Mouse (Mus musculus) common myeloid progenitor, adult 5-6 weeks (primary cell): ENCODE data around the gene Dot1l. TPM values are rescaled to one million over a fixed set of nuclear protein-coding genes. Genes with fewer than 3 reads are reported as not detected.

ENCODE experiments used
- ATAC-seq: replicated peaks from 2 replicates; pipeline ENCODE4 v1.8.0; 2016; ENCODE audit warnings: low read depth, mild to moderate bottlenecking, moderate TSS enrichment, inconsistent platforms; ENCODE audit not compliant: poor library complexity, severe bottlenecking
- total RNA-seq: library from RNA; stranded (forward); fragments of 200-1000, 187-1606 nt; gene quantifications from 2 replicates; pipeline ENCODE4 v1.2.3, GENCODE M21; 2017

Dot1l gene
- total RNA-seq, 1 experiment from 2014 or later, result 19.5 TPM

DNA sequence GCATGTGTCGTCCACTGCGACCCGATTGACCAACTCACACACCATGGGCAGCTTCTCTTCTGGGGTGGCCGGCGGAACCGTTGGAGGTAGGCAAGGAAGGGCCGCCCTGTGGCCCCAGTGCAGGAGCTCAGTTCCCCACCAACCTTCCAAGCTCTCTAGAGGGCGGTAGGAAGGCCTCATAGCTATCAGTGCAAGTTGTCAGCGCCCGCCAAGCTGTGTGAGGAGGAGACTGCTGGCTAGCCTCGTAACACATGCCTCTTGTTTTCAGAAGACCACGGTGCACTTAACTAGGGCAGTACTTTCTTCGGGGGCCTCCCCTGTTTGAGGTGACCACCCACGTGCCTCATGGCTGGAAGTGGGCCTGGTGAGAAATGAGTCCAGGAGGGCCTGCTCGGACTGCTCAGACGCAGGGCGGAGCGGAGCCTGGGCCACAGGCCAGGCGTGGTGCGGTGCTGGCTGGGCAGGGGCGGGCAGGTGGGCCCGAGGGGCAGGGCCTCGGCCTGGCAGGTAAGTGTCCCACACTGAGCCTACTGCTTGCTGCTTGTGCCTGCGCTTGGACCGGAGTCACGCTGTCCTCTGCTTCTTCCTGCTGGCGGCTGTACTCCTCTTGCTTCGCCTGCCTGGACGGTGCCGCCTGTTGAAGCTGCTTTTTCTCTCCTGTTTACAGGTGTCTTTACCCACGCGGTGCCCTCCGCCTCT, 36.6 kb downstream of the Dot1l start:
- no peak; the same call in 1 of the 2 replicates for ATAC-seq

DNA sequence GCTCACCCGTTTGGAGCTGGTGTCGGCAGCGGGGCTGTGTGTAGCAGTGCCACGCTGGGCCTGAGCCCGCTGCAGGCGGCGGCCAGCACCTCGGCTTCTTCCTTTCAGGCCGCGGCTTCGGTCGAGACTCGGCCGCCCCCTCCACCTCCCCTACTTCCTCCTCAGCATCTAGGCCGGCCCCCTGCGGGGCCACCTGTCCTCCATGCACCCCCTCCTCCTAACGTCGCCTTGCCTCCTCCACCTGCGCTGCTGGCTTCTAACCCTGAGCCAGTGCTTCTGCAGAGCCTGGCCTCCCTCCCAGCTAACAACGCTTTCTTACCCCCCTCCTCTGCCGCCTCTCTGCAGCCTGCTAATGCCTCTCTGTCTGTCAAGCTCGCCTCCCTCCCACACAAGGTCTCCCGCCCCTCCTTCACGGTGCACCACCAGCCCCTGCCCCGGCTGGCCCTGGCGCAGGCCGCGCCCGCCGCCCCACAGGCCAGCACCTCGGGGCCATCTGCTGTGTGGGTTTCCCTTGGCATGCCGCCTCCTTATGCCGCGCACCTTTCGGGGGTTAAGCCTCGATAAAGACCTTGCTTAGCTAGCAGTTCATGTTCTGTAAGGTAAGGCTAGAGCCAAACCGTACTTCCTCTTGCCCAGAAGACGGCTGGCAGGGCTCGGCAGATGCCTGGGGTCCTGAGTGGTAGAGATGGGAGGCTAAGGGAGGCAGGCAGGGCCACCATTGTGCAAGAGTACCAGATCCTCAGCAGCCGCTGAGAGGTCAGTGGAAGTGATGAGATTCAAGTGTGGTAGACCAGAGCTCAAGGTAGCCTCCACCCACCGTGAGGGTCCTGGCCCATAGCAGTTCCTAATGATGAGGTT, 37.4 kb downstream of the Dot1l start:
- peak; percentile 30 for ATAC-seq

DNA sequence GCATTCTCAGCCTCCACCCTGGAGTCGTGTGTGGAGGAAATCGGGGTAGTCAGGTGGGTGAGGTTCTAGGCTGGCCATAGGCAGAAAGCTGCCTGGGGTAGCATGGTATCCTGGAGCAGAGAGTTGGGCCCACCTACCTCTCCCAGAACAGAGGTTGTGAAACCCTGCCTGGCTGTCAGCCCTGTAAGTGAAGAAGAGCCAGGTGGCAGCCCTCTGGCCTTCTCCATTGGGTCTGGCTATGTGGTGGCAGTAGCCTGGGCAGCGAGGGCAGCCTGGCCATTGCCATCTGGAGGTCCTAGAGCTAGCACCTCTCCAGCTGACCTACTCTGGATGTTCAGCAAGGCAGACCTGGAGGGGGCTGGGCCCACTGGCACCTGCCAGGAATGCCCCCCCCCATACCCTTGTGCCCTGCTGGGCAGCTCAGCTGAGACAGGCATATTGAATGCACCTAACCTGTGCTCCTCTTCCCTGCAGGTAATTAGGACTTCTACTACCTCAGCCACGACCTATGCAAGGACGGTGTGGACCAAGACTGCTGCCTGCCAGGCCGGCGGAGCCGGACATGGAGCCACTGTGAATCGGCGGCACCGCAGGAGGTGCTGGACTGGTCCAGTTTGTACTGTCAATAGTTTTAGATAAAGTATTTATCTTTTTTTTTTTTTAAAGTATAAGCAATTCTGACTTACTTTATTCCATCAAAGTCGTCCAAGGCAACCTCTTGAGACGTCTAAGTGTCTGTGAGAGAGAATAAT, 38.2 kb downstream of the Dot1l start:
- ATAC-seq, result no peak

DNA sequence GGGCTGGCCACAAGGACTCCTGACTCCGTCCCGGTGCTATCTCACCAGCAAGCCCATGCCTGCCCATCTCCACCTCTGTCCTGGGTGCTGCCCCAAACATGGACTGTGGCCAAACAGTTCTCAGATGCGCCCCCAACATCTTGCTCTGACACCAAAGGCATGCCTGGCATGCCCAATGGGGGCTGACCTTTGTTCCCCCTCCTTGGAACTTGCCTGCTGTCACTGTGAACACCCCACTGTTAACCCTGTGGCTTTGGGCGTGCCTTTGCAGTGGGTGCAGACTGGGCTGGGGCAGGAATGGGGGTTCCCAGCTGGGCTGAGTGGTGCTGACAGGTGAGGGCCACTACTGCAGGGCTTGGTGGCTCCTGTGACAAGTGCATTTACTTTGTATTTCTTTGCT, 38.8 kb downstream of the Dot1l start:
- no peak for ATAC-seq

DNA sequence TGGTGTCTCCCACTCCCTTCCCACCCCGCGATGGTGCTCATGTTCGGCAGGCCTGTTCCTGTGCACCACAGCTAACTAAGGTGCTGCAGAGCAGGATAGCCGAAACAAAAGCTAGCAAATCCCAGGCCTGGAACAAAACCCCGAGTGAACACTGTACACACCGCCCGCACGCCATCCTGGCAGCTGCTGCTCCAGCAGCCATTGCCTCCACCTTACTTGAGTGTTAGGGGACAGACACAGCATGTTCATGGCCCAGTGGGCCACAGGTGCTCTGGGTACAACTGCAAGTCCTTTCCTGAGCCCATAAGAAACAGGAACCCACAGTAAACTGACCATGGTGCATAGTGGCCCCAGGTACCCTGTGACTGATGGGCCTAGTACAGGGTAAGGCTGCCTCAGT, 39.7 kb downstream of the Dot1l start:
- no peak for ATAC-seq

DNA sequence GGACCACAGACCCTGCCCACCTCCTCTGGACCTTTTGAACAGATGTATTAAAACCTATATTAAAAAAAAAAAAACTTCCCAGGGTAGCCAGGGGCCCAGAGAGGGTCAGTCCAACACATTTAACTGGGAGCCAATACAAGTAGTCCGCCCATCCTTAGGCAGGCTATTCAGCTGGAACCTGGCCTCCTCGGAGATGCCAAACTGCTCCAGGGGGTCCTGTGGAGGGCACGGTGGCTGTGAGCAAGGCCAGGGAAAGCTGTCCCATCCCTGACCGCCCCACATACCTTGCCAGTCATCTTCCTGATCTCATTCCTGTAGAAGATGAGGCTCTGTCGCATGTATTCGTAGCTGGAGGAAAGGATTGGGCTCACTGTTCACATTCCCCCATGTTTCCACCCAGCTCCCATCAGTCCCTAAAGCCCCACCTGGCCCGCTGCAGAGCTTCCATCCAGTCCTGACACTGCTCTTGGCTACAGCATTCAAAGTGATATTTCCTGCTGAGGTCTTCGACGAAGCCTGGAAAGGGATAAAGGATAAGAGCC, 41.4 kb downstream of the Dot1l start:
- ATAC-seq, result no peak

DNA sequence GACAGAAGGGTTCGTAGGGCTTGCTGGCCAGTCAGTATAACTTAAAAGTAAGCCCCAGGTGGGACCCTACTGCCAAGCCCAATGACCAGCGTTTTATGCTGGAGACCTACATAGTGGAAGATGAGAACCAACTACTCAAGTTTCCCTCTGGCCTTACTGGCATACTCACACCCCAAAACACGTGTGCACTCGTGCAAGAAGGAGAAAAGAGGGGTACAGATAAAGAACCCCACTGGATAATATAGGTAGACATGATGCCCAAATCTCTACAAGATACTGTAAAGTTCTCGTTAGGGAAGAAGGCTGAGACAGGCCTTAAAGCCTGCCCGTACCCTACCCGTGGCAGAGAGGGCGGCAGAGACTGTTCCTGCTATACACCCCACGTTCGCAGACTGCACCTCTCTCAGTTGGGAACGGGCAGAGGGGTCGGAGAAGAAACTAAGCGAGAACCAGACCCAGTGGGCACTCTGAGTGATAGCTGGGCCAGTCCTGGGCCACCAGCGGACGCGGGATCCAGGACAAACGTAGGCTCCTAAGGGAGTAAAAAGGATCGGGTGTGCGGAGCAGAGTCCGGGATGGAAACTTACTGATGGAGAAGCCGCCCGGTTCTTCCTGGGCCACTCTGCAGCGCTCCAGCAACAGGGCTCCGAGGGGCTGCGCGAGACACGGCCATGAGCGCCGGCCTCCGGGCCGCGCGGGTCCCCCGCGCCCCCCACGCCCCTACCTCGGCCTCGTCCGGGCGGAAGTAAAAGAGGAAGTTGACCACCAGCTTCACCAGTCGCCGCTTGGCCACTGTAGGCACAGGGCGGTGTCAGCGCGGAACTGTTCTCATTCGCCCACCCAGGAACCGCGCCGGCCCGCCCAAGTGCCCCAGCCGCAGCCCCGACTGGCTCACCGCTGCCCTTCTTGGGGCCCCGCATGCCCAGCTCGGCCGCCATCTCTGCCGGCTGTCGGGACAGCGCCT, 42.5 kb downstream of the Dot1l start:
- ATAC-seq, result peak; percentile 29

DNA sequence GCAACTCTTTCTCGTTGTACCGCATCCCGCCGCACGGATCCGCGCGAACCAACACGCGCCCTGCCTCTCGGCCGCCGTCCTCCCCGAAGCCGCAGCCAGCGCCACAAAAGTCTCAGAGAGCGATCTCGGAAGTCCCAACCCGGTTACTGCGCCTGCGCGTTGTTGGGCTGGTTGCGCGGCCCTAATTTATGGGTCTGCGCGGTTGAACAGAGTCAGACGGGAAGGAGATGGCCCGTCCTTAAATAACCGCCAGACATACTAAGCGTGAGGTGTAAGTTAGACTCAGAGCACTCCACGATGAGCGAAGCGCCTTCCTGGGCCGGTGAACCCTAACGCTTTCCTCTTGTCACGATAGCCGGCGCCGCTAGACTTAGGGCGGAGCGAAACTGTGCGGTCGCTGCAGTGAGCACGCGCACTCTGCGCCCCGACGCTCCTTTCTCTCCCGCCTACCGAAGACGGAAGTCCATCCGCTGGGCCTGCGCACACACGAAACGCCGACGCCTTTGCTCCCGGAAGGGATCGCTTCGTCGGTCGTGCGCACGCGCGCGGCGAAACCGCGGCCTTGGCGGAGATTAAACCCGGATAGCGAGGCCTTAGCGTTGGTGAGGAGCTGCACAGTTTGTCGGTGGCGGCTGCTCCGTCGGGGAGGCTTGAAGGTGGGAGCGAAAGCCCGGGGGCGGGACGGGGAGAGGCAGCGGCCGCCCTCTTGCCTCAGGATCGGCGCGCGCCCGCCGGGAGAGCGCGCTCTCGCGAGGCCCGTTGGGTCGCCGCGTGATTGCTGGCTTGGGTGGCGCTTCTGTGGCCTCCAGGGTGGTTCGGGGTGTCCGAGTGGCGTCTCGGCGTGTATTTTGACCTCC, 43.4 kb downstream of the Dot1l start, which contains the start of the genes Sf3a2 and Plekhj1:
Gene Sf3a2, plus strand, starts transcription at position 49 of the 857 bp plus-strand sequence.
Gene Plekhj1, minus strand, starts transcription at position 477 of the 857 bp plus-strand sequence.
- peak; percentile 85 for ATAC-seq

DNA sequence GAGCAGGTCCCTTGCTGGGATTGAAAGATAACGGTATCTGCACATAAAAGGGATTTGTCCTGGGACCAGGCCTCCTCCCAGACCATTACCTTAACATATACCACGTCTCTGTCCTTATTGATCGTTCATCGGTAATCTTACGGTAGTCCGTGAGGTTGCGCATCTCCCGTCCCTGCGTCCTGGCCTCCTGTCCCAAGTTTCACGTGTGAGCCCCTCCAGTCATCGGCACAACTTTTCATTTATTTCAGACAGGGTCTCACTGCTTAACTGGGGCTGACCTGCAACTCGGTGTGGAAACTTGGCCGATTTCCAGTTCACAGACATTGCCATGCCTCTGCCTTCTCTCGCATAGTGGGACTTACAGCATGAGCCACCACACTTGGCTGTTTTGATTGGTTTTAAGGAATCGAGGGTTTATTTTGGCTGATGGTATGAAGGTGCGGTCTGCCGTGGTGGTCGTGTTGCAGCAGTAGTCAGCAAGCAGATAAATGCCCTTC, 44.1 kb downstream of the Dot1l start:
- no peak for ATAC-seq

DNA sequence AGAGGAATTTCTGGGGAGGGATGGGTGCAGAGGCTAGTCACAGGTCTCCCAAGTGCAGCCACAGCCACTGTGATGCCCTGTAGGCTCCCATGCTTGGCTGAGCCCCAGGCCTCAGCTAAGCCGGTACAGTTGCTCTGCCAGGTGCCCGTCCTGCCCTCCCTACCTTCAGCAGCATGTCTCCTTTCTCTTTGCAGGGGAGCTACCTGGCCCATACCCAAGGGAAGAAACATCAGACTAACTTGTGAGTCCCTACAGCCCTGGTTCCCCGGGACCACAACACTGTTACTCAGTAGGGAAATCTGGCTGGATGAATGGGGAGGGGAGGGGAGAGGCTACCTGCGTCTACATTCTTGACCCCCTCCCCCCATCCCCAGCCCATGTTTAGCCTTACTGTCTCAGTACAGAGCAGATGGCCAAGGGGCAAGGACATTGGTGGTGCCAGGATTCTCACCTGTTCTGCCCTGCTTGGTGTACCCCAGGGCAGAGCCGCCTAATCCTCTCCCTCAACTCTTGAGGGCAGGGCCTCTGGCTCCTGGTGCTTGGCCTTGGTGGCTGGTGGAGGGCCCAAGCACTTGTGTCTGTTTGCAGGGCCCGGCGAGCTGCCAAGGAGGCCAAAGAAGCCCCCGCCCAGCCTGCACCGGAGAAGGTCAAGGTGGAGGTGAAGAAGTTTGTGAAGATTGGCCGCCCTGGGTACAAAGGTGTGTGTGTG, 47.4 kb downstream of the Dot1l start:
- ATAC-seq, result no peak

DNA sequence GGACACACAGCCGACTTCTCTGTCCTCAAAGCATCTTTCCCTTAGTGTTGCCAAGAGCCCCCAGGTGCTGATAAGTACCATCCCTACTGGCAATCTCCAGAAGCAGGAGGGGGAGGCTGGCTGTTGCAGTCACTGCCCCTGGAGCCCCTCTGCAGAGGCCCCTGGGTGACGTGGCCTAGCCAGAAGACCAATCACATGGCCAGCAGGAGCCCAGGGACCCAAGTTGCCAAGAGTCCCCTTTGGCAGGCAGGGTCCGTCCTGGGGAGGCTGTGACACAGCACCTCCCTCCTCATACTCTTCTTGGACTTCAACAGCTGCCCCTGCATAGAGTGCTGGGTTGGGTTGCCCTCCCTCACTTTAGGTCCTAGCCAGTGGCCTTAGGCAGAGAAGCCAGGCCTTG, 48.0 kb downstream of the Dot1l start:
- no peak for ATAC-seq

DNA sequence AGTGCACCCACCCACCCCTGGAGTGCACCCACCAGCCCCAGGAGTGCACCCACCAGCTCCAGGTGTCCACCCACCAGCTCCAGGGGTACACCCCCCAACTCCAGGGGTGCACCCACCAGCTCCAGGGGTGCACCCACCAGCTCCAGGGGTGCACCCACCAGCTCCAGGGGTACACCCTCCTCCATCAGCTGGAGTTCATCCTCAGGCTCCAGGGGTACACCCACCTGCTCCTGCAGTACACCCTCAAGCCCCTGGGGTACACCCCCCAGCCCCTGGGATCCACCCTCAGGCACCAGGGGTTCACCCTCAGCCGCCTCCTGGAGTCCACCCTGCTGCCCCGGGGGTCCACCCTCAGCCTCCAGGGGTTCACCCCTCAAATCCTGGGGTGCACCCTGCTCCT, 49.3 kb downstream of the Dot1l start:
- ATAC-seq, result no peak

DNA sequence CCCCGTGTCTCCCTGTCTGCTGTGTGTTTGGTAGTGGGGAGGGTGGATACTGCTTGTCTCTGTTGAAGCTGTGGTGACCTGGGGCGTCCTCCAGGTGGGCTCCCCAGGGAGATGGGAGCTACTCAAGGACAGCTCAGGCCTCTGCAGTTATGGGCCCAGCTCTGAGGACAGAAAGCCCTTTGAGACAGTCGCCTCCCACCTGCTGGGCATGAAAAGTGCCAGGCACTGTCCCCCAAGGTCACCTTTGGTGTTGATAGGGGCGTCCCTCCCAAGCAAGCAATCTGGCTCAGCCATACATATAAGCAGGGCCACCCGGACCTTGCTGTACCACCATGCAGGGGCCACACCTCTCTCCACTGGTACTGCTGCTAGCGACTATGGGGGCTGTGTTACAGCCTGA, 49.9 kb downstream of the Dot1l start, which contains the start of gene Amh:
Gene Amh, plus strand, starts transcription at position 328 of the 400 bp plus-strand sequence.
- no peak for ATAC-seq

DNA sequence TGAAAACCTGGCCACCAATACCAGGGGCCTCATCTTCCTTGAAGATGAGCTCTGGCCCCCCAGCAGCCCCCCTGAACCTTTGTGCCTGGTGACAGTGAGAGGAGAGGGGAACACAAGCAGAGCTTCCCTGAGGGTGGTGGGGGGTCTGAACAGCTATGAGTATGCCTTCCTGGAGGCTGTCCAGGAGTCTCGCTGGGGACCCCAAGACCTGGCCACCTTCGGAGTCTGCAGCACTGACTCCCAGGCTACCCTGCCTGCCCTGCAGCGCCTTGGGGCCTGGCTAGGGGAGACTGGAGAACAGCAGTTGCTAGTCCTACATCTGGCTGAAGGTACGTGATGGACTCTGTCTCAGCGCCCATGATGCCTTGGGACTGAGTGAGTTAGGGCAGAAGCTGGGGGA, 50.3 kb downstream of the Dot1l start:
- no peak for ATAC-seq

DNA sequence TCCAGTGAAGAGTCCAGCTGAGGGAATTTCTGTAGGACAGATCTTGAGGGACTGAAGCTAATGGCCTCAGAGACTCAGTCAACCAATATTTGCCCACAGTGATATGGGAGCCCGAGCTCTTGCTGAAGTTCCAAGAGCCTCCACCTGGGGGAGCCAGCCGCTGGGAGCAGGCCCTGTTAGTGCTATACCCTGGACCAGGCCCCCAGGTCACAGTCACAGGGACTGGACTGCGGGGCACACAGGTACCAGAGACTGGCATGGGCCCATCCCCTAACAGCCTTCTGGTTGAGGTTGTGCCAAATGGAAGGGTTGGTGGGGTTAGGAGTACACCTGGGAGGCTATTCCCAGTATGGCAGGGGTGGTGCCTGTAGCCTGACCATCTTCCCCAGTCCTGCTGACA, 50.9 kb downstream of the Dot1l start:
- ATAC-seq, result peak; percentile 70

DNA sequence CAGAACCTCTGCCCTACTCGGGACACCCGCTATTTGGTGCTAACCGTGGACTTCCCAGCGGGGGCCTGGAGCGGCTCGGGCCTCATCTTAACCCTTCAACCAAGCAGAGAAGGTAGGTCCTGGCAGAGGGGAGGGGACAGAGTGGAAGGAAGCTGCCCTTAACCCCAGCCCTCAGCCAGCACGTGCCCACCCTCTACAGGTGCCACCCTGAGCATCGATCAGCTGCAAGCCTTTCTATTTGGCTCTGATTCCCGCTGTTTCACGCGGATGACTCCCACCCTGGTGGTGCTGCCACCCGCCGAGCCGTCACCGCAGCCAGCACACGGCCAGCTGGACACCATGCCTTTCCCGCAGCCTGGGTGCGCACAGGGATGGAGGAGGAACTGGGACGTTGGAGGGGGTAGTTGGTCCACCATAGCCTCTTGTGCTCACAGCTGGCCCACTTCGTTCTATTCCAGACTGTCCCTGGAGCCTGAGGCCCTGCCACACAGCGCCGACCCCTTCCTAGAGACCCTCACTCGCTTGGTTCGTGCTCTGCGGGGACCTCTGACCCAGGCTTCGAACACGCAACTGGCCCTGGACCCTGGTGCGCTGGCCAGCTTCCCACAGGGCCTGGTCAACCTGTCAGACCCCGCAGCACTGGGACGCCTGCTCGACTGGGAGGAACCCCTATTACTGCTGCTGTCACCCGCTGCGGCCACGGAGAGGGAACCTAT, 51.5 kb downstream of the Dot1l start:
- ATAC-seq, result no peak
